Mouse (Mus musculus) embryo, embryonic 11.5 days (tissue): ENCODE measurements around the gene Ubxn2a.

Experiments
- DNase-seq: peaks from one replicate; pipeline ENCODE4 v3.0.0-alpha.2; 2012; ENCODE audit warnings: low read depth, low spot score

The Ubxn2a gene

DNA sequence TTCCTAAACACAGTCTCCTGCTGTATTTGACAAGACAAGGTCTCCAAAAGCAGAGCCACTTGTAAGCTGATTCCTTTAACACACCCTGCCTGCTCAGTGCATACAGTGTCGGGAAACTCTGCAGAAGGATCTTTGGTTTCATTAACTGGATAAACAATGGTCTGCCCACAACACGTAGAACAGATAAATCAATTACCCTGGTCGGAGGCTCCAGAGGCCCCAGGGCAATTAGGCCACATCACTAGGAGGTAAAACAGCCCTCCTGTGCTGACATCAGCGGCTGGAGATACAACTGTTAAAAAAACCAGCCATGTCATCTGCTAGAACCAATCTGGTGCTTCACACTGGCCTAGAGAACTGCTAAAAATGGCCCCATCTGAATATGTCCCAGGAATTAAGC, 70.5 kb downstream of the Ubxn2a start:
- DNase-seq, result no peak
